Mouse (Mus musculus) forebrain, embryonic 12.5 days (tissue): ENCODE data around the gene C1qb. TPM values are rescaled to one million over a fixed set of nuclear protein-coding genes. Genes with fewer than 3 reads are reported as not detected.
A peak's percentile ranks its signal among the peaks of the same experiment; 100 is the strongest.

Experiments
- ATAC-seq: fragments of 200-750 bp; cut with Nextera tagmentation; 2 replicates; pipeline ENCODE4 v1.8.0; 2017; ENCODE audit warnings: moderate TSS enrichment; ENCODE audit not compliant: low FRiP score
- H3K27ac ChIP-seq: fragments of 300-500 bp; sonication (generic); 2 replicates; pipeline ENCODE4 v1.5.1; 2016; ENCODE audit warnings: mild to moderate bottlenecking
- H3K27me3 ChIP-seq: fragments of 300-500 bp; sonication (generic); 2 replicates; pipeline ENCODE4 v1.6.1; 2016; ENCODE audit warnings: mild to moderate bottlenecking
- H3K36me3 ChIP-seq: fragments of 300-500 bp; sonication (generic); replicated peaks from 2 replicates; pipeline ENCODE4 v1.6.1; 2016; ENCODE audit warnings: mild to moderate bottlenecking
- H3K4me1 ChIP-seq: fragments of 300-500 bp; sonication (generic); 2 replicates; pipeline ENCODE4 v1.6.1; 2016
- H3K4me2 ChIP-seq: fragments of 300-500 bp; sonication (generic); 2 replicates; pipeline ENCODE4 v1.6.1; 2016; ENCODE audit warnings: mild to moderate bottlenecking, moderate library complexity
- H3K4me3 ChIP-seq: fragments of 300-500 bp; sonication (generic); replicated peaks from 2 replicates; pipeline ENCODE4 v1.5.1; 2016; ENCODE audit warnings: mild to moderate bottlenecking
- H3K9ac ChIP-seq: fragments of 300-500 bp; sonication (generic); 2 replicates; pipeline ENCODE4 v1.6.1; 2016; ENCODE audit warnings: mild to moderate bottlenecking
- H3K9me3 ChIP-seq: fragments of 300-500 bp; sonication (generic); 2 replicates; pipeline ENCODE4 v1.6.1; 2016
- WGBS: fragments of 180-500 bp; shearing (Covaris S2); methylation state at CpG from one replicate; pipeline ENCODE4 v1.1.7; 2016; 5-methylcytosine and 5-hydroxymethylcytosine counted together
- polyA plus RNA-seq: library from polyadenylated mRNA; unstranded; fragments of >200 nt; fragmentation: Nextera tagmentation; extraction: Ambion mirVana; gene quantifications from 2 replicates; pipeline ENCODE4 v1.2.1, GENCODE M21; 2016

C1qb gene
- polyA plus RNA-seq, result 16.0 and 18.8 TPM in 2 replicates

DNA sequence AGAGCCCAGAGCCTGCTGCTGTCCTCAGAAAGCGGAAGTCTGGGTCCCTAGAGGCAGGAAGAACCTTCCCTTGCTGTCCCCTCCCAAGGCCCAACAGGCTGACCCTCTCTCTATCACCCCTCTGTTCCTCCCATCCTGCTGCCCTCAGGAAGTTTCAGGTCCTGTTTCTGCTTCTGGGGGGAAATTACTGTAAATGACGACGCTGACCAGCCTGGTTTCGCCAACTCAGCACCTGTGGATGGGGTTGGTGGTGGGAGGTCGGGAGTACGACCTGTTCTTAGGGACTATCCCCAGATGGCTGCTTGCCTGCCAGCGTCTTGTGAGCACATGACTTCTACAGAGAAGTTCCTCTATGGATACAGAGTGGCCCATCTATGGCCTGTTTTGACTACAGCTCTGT lies at the start of gene C1qb:
C1qb (minus strand) TSS at position 87 of the 400 bp plus-strand sequence.
- Histone ChIP-seq H3K9me3 (no peaks in the 10 kb centered on the region), H3K4me2 (no peak within 1 kb of the TSS), H3K4me3 (no peak within 1 kb of the TSS), H3K4me1 (peaks cover 4% of the 10 kb centered on the region; the same call in 1 of the 2 replicates), H3K27ac (no peak within 1 kb of the TSS), H3K9ac (no peak within 1 kb of the TSS), H3K27me3 (peaks cover 7% of the 10 kb centered on the region; the same call in 1 of the 2 replicates), H3K36me3 (no peaks in the 10 kb centered on the region)
- 81% methylated on average over 7 of the region's 7 CpGs for WGBS
- ATAC-seq, result no peak

DNA sequence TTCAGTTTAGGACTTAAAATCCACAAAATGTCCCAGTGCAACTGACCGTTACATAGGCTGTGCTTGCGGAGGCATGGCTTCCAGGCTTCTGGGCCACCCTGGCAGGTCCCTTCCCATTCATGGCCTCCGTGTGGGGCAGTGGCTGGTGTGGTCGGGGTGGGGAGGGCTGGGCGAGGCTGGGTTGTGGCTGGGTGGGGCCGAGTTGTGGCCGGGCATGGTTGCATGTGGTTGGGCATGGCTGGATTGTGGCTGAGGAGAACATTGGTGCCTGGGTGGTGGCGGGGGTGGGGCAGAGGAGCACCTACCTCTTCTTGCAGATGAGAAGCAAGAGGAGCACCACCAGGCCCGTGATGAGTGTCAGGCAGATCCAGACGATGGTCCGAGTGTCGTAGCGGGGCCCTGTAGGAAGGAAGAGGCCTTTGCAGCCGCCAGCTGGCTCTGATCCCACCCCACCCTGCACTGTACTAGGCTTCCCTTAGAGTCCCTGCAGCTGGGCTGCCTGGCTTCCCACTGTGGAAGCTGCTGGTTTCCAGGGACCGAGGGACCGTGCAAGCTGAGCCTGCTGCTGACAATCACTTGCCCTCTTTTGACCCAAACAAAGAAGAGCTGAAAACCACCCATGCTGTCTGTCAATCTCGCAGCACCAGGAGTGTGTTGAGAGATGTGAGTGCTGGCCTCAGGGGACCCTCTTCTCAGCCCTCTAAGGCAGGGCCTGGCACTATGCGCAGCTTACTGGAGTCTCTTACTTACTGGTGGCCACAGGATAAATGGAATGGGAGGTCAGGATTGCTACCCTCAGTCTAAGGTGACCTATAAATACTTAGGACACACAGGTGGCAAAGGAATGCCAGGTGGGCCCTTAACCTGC lies 49.0 kb upstream of the C1qb start:
- WGBS, result 51% methylated on average over 18 of the region's 18 CpGs

DNA sequence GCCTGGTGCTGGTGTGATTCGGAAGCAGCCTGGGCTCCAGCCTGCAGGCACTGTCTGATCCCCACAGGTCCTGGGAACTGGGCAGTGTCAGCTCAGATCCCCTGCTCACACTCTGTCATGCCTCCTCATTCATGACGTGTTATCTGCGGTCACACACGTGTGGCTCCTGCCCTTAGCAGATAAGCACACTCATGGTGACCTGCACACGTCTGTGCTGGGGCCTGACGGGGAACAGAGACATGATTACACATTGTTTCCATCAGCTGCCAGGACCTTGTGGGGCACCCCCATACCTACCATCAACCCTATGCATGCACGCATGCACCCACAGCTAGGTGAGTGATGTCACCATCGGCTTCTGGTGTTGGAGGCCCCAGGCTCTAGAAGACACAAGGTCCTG lies 44.5 kb upstream of the C1qb start:
- H3K27ac ChIP-seq, result no peak overlapping the region
- no peak overlapping the region for H3K9ac ChIP-seq
- 90% methylated on average over 8 of the region's 8 CpGs for WGBS
- H3K4me1 ChIP-seq, result peaks cover 22% of the 10 kb centered on the region
- ATAC-seq, result no peak
- no peak overlapping the region for H3K4me3 ChIP-seq
- no peaks in the 10 kb centered on the region for H3K36me3 ChIP-seq
- H3K27me3 ChIP-seq, result peaks cover 34% of the 10 kb centered on the region
- H3K9me3 ChIP-seq, result no peaks in the 10 kb centered on the region
- H3K4me2 ChIP-seq, result no peak overlapping the region

More for the DNA sequence above, 49.0 kb upstream of the C1qb start:
- H3K36me3 ChIP-seq, result no peaks in the 10 kb centered on the region
- no peak overlapping the region for H3K4me2 ChIP-seq
- H3K27ac ChIP-seq, result no peak overlapping the region
- no peak overlapping the region for H3K9ac ChIP-seq
- peaks cover 11% of the 10 kb centered on the region for H3K4me1 ChIP-seq
- no peaks in the 10 kb centered on the region for H3K9me3 ChIP-seq
- H3K4me3 ChIP-seq, result no peak overlapping the region
- ATAC-seq, result no peak
- peaks cover 15% of the 10 kb centered on the region; the same call in 1 of the 2 replicates for H3K27me3 ChIP-seq

DNA sequence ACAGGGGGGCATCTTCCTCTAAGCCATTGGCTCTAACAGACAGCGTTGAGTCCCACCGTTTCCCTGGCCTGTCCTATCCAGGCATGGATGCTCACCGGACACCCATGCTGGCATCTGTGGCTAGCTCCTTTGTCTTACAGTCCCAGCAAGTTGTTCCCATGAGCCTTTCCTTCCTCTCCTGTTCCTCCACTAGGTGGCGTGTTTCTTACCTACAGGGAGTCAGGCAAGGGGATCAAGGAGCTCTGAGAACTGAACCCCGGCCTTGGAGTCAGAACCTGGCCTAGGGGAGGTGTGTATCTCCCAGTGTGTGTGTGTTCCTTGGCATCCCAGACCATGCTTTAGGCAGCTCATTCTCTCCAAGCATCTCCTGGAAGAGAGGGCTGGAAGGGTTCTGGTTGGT lies 42.9 kb upstream of the C1qb start:
- H3K4me2 ChIP-seq, result no peak overlapping the region
- WGBS, result 6% methylated on average over 5 of the region's 5 CpGs
- H3K27ac ChIP-seq, result no peak overlapping the region
- H3K27me3 ChIP-seq, result peaks cover 48% of the 10 kb centered on the region
- no peak overlapping the region for H3K9ac ChIP-seq
- no peaks in the 10 kb centered on the region for H3K36me3 ChIP-seq
- H3K4me1 ChIP-seq, result peaks cover 11% of the 10 kb centered on the region
- H3K4me3 ChIP-seq, result no peak overlapping the region
- ATAC-seq, result no peak
- H3K9me3 ChIP-seq, result no peaks in the 10 kb centered on the region

DNA sequence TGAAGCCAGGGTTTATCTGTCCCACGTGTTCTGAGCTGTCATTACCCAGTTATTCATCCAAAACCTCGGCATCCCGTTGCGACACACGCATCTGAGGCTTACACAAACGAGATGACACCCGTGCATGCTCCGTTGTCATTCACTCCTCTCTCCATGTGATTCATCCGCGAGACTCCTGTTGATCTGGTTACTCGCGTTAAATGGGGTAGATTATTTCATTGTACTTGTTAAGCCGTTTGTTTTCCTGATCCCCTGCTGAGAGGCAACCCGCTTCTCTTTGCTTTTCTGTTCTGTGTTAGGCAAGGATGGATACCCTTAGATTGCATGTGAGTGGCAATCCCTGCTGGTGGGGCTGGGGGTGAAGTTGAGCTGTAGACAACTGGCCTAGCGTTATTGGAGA lies 39.8 kb upstream of the C1qb start:
- Histone ChIP-seq H3K27ac (no peak overlapping the region), H3K4me3 (no peak overlapping the region), H3K36me3 (no peaks in the 10 kb centered on the region), H3K4me2 (no peak overlapping the region), H3K9ac (no peak overlapping the region), H3K4me1 (peaks cover 19% of the 10 kb centered on the region), H3K9me3 (no peaks in the 10 kb centered on the region), H3K27me3 (peaks cover 71% of the 10 kb centered on the region)
- 4% methylated on average over 15 of the region's 15 CpGs for WGBS
- ATAC-seq, result no peak

DNA sequence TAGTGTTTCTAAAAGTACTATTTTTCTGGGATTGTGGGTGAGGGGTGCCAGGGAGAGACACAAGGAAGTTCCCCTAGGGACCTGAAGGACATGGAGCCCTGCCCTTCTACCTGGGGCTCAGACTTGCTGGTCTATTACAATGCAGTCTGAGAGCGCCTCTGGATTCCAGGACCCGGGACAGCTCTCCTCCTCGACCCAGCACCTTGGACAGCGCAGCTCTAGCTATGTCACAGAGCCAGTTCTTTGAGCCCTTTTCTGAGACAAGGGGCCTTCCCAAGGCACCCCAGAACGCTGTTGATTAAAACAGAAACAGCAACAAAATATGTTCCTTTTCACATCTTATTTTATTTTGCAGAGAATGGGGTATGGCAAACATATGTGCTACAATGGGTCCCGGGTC lies 38.5 kb upstream of the C1qb start:
- ATAC-seq, result no peak
- Histone ChIP-seq H3K4me2 (no peak overlapping the region), H3K9me3 (no peaks in the 10 kb centered on the region), H3K27ac (no peak overlapping the region), H3K9ac (no peak overlapping the region), H3K27me3 (peaks cover 73% of the 10 kb centered on the region), H3K4me3 (no peak overlapping the region), H3K36me3 (no peaks in the 10 kb centered on the region), H3K4me1 (peaks cover 19% of the 10 kb centered on the region)
- WGBS, result 6% methylated on average over 6 of the region's 6 CpGs

DNA sequence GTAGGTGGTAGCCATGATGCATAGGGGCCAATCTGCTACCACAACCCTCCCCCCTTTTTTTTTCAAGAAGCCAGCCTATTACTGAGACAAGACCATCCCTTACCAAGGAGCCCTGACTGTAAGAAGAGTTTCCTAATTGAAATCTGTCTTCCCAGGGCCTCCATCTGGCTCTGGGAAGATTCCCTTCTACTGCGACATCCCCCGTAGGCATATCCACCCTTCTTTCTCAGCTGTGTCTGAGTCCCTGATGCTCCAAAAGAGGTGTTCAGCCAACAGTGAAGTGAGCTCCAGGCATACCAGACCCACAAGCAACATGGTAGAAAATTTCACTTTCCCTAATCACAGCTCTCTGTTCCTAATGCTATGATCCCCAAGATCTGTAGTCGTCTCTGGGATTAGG lies 33.5 kb upstream of the C1qb start:
- H3K27ac ChIP-seq, result no peak overlapping the region
- peaks cover 26% of the 10 kb centered on the region for H3K4me1 ChIP-seq
- WGBS, result 88% methylated on average over 3 of the region's 3 CpGs
- no peak for ATAC-seq
- H3K4me3 ChIP-seq, result no peak overlapping the region
- H3K9me3 ChIP-seq, result no peaks in the 10 kb centered on the region
- no peaks in the 10 kb centered on the region for H3K36me3 ChIP-seq
- H3K9ac ChIP-seq, result no peak overlapping the region
- H3K27me3 ChIP-seq, result peaks cover 50% of the 10 kb centered on the region
- H3K4me2 ChIP-seq, result no peak overlapping the region

DNA sequence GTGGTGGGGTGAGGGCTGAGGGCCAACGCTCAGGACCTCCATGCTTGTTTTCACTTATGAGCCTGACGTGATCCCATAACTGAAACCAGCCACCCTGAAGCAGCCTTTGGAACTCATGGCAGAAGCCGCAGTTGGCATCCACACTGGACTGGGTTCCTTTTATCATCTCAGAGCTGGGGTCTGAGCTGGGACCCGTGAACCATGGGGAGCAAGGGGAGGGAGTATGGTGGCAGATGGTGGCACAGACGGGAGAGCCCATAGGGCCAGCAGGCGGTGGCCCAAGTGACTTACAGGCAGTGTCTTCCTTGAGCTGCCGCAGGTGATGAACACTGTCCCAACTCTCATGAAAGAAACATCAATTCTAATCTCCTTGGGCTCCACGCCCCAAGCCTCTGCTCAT lies 32.8 kb upstream of the C1qb start:
- Histone ChIP-seq H3K9me3 (no peaks in the 10 kb centered on the region), H3K4me1 (peaks cover 30% of the 10 kb centered on the region), H3K9ac (no peak overlapping the region), H3K4me2 (no peak overlapping the region), H3K27me3 (peaks cover 47% of the 10 kb centered on the region), H3K27ac (no peak overlapping the region), H3K4me3 (no peak overlapping the region), H3K36me3 (no peaks in the 10 kb centered on the region)
- WGBS, result 87% methylated on average over 8 of the region's 8 CpGs
- ATAC-seq, result no peak

DNA sequence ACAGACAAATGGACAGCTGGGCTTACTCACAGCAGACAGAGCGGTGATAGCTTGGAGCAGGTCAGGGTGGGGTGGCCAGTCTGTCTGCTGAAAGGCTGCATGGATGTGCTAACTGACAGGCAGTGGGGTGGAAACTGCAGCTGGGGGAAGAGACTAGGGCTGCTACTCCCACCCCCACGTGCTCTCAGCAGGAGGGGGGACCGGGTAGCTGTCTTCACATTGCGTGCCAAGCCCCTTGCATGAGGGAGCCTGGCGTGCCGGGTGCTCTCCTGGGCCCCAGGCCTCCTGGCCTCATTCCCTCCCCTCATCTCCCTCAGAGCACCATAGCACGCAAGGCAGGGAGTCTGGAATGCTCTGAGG lies 31.2 kb upstream of the C1qb start:
- peaks cover 48% of the 10 kb centered on the region for H3K27me3 ChIP-seq
- peak overlapping the region; percentile 76; the same call in 1 of the 2 replicates for H3K27ac ChIP-seq
- no peak overlapping the region for H3K4me2 ChIP-seq
- WGBS, result 44% methylated on average over 7 of the region's 7 CpGs
- H3K4me3 ChIP-seq, result no peak overlapping the region
- peak overlapping the region; percentile 7; the same call in 1 of the 2 replicates for H3K9ac ChIP-seq
- no peaks in the 10 kb centered on the region for H3K36me3 ChIP-seq
- ATAC-seq, result peak; percentile 45; the same call in 1 of the 2 replicates
- H3K9me3 ChIP-seq, result no peaks in the 10 kb centered on the region
- peaks cover 39% of the 10 kb centered on the region for H3K4me1 ChIP-seq

DNA sequence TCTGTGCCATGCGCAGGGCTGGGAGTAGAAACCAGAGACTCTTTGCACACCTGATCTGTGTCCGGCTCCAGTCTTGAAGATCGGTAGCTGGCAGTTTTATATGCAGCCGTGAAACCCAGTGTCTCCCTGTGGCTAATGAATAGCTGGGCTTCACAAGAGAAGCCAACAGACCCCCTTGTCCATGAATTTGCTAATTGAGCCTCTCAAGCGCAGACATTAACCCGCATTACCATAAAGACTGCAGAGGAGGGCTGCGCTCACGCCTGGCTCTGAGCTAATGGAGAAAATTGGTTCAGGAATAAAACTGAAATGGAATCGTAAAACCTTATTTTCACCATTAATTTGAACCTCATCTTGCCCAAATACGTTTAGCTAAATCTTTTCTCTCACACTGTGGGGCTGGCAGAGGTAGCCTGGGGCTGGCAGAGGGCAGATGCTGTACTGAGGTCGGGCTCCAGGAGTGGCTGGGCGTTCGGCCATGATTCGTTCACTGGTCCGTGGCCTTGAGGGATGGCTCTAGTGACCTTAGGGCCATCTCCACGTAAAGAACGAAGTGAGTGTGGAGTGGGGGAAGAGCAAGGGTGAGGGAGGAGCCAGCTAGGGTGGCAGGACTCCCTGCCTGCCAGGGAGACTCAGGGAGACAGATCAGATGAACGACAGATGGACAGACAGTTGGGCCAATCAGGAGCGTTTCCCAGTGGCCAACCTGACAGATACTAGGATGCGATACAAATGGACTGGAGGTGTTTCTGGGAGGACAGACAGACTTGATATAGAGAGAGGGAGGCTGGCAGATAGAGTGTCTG lies 30.6 kb upstream of the C1qb start:
- Histone ChIP-seq H3K27me3 (peaks cover 50% of the 10 kb centered on the region), H3K4me1 (peaks cover 40% of the 10 kb centered on the region), H3K4me2 (no peak overlapping the region), H3K9me3 (no peaks in the 10 kb centered on the region), H3K9ac (no peak overlapping the region), H3K36me3 (no peaks in the 10 kb centered on the region), H3K27ac (peak overlapping the region; percentile 76), H3K4me3 (no peak overlapping the region)
- 51% methylated on average over 20 of the region's 20 CpGs for WGBS
- peak; percentile 43; the same call in 1 of the 2 replicates for ATAC-seq

DNA sequence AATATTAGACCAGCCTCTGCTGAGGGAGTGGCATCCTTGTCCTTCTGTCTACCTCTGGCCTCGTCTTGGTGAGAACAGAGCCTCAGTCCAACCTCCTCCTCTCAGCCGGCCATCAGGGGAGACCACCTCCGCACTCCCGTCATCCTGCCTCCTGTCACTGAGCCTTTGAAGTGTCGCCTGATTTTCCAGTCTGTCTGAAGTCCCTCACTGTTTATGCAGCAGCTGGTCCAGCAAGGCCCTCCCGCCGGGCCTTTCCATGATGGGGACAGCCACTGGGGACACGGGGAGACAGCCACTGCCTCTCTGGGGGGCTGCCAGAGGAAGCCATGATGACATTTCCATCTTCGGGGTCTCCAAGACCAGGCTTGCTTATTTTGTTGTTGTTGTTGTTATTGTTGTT lies 26.9 kb upstream of the C1qb start:
- Histone ChIP-seq H3K4me1 (peaks cover 47% of the 10 kb centered on the region), H3K27me3 (peaks cover 60% of the 10 kb centered on the region)
- 21% methylated on average over 9 of the region's 9 CpGs for WGBS

DNA sequence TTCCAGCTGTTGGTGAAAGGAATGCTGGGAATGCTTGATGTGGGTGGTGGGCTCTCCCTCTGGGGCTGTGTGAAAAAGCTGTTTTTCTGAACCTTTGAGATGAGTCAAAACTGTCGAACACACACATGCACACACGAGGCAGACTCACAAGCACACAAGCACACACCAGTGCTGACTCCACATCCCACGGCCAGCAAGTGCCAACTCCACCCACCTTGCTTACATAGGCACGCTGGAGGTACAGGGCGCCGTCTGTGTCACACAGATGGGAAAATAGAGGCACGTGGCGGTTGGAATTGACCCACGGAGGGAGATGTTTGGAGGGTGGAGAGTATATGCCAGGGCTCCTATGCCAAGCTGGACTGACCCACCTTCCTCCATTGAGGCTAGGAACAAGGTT lies 25.8 kb upstream of the C1qb start:
- peaks cover 66% of the 10 kb centered on the region for H3K27me3 ChIP-seq
- H3K9me3 ChIP-seq, result no peaks in the 10 kb centered on the region
- 47% methylated on average over 9 of the region's 9 CpGs for WGBS
- peak overlapping the region; percentile 32; the same call in 1 of the 2 replicates for H3K4me2 ChIP-seq
- no peak overlapping the region for H3K9ac ChIP-seq
- H3K36me3 ChIP-seq, result no peaks in the 10 kb centered on the region
- peaks cover 40% of the 10 kb centered on the region for H3K4me1 ChIP-seq
- peak overlapping the region; percentile 59; the same call in 1 of the 2 replicates for H3K27ac ChIP-seq
- no peak overlapping the region for H3K4me3 ChIP-seq
- ATAC-seq, result 0 out of 2 replicates have a peak, but pooled peaks have one; percentile 4

More for the DNA sequence above, 26.9 kb upstream of the C1qb start:
- no peak overlapping the region for H3K9ac ChIP-seq
- H3K36me3 ChIP-seq, result no peaks in the 10 kb centered on the region
- H3K4me3 ChIP-seq, result no peak overlapping the region
- no peaks in the 10 kb centered on the region for H3K9me3 ChIP-seq
- H3K27ac ChIP-seq, result peak overlapping the region; percentile 53
- ATAC-seq, result no peak
- H3K4me2 ChIP-seq, result no peak overlapping the region
